Mouse (Mus musculus) neural tube, embryonic 12.5 days (tissue): Measurements from ENCODE around the gene Gtdc1. TPM values are rescaled to one million over a fixed set of nuclear protein-coding genes. Genes with fewer than 3 reads are reported as not detected.
A peak's percentile ranks its signal among the peaks of the same experiment; 100 is the strongest.

Experiments
- ATAC-seq: fragments of 200-750 bp; cut with Nextera tagmentation; 2 replicates; pipeline ENCODE4 v1.8.0; 2017; ENCODE audit warnings: low read depth, mild to moderate bottlenecking, moderate TSS enrichment, moderate library complexity; ENCODE audit not compliant: low FRiP score
- H3K27ac ChIP-seq: fragments of 300-500 bp; sonication (generic); 2 replicates; pipeline ENCODE4 v1.5.1; 2016
- H3K27me3 ChIP-seq: fragments of 300-500 bp; sonication (generic); replicated peaks from 2 replicates; pipeline ENCODE4 v1.6.1; 2016; ENCODE audit warnings: mild to moderate bottlenecking
- H3K36me3 ChIP-seq: fragments of 300-500 bp; sonication (generic); 2 replicates; pipeline ENCODE4 v1.6.1; 2016; ENCODE audit warnings: mild to moderate bottlenecking
- H3K4me1 ChIP-seq: fragments of 300-500 bp; sonication (generic); 2 replicates; pipeline ENCODE4 v1.6.1; 2016
- H3K4me2 ChIP-seq: fragments of 300-500 bp; sonication (generic); replicated peaks from 2 replicates; pipeline ENCODE4 v1.6.1; 2016; ENCODE audit warnings: mild to moderate bottlenecking
- H3K4me3 ChIP-seq: fragments of 300-500 bp; sonication (generic); 2 replicates; pipeline ENCODE4 v1.5.1; 2016
- H3K9ac ChIP-seq: fragments of 300-500 bp; sonication (generic); 2 replicates; pipeline ENCODE4 v1.6.1; 2016; ENCODE audit warnings: mild to moderate bottlenecking
- H3K9me3 ChIP-seq: fragments of 300-500 bp; sonication (generic); 2 replicates; pipeline ENCODE4 v1.6.1; 2016; ENCODE audit warnings: mild to moderate bottlenecking
- WGBS: fragments of 180-500 bp; shearing (Covaris S2); methylation state at CpG from one replicate; pipeline ENCODE4 v1.1.7; 2016; 5-methylcytosine and 5-hydroxymethylcytosine counted together
- polyA plus RNA-seq: library from polyadenylated mRNA; unstranded; fragments of >200 nt; fragmentation: Nextera tagmentation; extraction: Ambion mirVana; gene quantifications from 2 replicates; pipeline ENCODE4 v1.2.1, GENCODE M21; 2016

The Gtdc1 gene
- polyA plus RNA-seq, 1 experiment from 2014 or later: 13.9 TPM

GRCm38 (mm10) chr2:44538135-44538534 lies 389.3 kb downstream of the Gtdc1 start:
- WGBS: 27% methylated on average over 4 of the region's 4 CpGs
- no peaks in the 10 kb centered on the region for H3K9me3 ChIP-seq
- no peak overlapping the region for H3K9ac ChIP-seq
- no peaks in the 10 kb centered on the region for H3K27me3 ChIP-seq
- ATAC-seq: no peak
- no peak overlapping the region for H3K4me2 ChIP-seq
- no peaks in the 10 kb centered on the region for H3K4me1 ChIP-seq
- H3K27ac ChIP-seq: no peak overlapping the region
- no peak overlapping the region for H3K4me3 ChIP-seq
- no peaks in the 10 kb centered on the region for H3K36me3 ChIP-seq

DNA sequence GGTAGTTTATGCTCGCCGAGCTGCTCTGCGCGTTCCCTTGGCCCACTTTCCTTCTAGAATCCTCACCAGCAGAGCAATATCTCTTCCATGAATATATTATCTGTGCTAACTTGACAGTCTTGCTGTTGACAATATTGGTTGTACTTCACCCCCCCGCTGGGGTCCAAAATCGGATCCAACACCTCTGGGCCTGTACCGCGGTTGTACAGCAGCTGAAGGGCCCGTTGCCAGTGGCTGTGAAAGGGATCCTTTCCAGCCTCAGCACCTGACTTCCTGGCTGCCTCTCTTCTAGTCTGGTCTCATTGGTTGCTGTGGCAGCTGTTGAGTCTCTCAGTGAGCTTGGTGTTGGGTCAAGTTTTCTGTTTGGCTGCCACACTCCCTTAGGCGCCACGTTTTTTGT lies 391.7 kb downstream of the Gtdc1 start:
- H3K4me3 ChIP-seq: no peak overlapping the region
- no peak for ATAC-seq
- H3K9me3 ChIP-seq: no peaks in the 10 kb centered on the region
- H3K9ac ChIP-seq: no peak overlapping the region
- no peaks in the 10 kb centered on the region for H3K4me1 ChIP-seq
- H3K4me2 ChIP-seq: no peak overlapping the region
- 92% methylated on average over 11 of the region's 11 CpGs for WGBS
- no peaks in the 10 kb centered on the region for H3K27me3 ChIP-seq
- no peaks in the 10 kb centered on the region for H3K36me3 ChIP-seq
- no peak overlapping the region for H3K27ac ChIP-seq

GRCm38 (mm10) chr2:44535136-44535675 lies 392.3 kb downstream of the Gtdc1 start:
- H3K27me3 ChIP-seq: no peaks in the 10 kb centered on the region
- H3K4me3 ChIP-seq: no peak overlapping the region
- no peak for ATAC-seq
- no peak overlapping the region for H3K27ac ChIP-seq
- no peak overlapping the region for H3K9ac ChIP-seq
- H3K9me3 ChIP-seq: no peaks in the 10 kb centered on the region
- no peak overlapping the region for H3K4me2 ChIP-seq
- H3K4me1 ChIP-seq: no peaks in the 10 kb centered on the region
- WGBS: 90% methylated on average over 10 of the region's 10 CpGs
- H3K36me3 ChIP-seq: no peaks in the 10 kb centered on the region

GRCm38 (mm10) chr2:44526110-44527032 lies 401.1 kb downstream of the Gtdc1 start:
- Histone ChIP-seq H3K27ac (no peak overlapping the region), H3K4me2 (no peak overlapping the region), H3K9ac (no peak overlapping the region), H3K4me1 (peaks cover 15% of the 10 kb centered on the region), H3K36me3 (no peaks in the 10 kb centered on the region), H3K4me3 (no peak overlapping the region), H3K27me3 (no peaks in the 10 kb centered on the region), H3K9me3 (no peaks in the 10 kb centered on the region)
- 10% methylated on average over 6 of the region's 6 CpGs for WGBS
- peak; percentile 78 for ATAC-seq

DNA sequence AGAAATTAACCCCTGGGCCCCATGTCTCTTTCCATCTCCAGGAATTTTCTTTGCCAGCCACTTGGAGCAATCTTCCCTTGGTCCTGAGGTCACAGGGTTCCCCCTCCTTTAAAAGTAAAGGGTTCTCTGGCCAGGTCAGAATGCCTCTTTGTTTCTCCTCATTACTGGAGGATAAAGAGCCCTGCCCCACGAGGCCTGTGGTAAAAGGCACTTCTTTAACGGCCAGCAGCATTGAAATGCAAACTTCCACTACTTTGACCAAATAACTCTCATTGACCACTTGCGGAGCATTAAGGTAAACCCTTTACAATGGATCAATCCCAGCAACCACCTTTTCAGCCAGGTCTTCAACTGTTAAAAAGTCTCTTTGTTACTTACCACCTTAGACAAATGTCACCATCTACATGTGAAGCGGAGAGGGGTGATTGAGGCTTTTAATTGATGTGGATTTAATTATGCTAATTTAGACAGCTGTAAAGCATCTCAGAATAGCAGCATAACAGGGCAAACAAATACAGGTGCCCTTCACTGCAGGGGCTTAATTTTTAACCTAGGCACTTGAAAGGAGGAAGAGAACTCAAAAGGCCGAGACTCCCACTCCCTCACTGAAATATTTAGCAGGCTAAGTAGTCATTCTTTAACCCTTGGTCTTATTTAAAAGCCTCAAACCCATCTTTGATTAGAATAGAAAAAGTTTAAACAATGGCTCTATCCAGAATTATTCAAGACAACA lies 402.1 kb downstream of the Gtdc1 start:
- Histone ChIP-seq H3K27me3 (no peaks in the 10 kb centered on the region), H3K4me3 (no peak overlapping the region), H3K4me1 (peaks cover 15% of the 10 kb centered on the region), H3K9me3 (no peaks in the 10 kb centered on the region), H3K27ac (no peak overlapping the region), H3K9ac (no peak overlapping the region), H3K4me2 (no peak overlapping the region), H3K36me3 (no peaks in the 10 kb centered on the region)
- 13% methylated on average over 5 of the region's 5 CpGs for WGBS
- no peak for ATAC-seq

DNA sequence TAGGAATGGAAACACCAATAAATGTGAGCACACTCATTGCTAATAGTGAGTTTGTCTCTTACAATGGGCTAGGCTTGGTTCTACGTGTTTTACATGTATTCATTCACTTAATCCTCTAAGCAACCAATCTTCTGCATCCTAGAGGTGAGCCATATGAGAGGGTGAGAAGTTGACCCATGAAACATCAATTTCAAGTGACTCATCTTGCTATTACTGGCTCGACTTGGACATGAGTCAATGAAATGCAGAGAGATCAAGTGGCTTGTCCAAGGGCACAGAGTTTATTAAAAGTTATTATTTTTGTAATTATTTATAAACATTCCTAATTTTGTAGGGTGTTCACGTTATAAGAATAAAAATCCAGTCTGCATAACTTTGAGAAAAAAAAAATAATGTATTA lies 408.2 kb downstream of the Gtdc1 start:
- H3K27me3 ChIP-seq: no peaks in the 10 kb centered on the region
- H3K9me3 ChIP-seq: no peaks in the 10 kb centered on the region
- 84% methylated on average over 3 of the region's 3 CpGs for WGBS
- no peaks in the 10 kb centered on the region for H3K36me3 ChIP-seq
- ATAC-seq: no peak
- no peak overlapping the region for H3K9ac ChIP-seq
- H3K4me2 ChIP-seq: no peak overlapping the region
- no peak overlapping the region for H3K27ac ChIP-seq
- H3K4me1 ChIP-seq: no peaks in the 10 kb centered on the region
- H3K4me3 ChIP-seq: no peak overlapping the region

GRCm38 (mm10) chr2:44518085-44518484 lies 409.4 kb downstream of the Gtdc1 start:
- WGBS: 78% methylated on average over 4 of the region's 4 CpGs
- no peak overlapping the region for H3K4me2 ChIP-seq
- no peak for ATAC-seq

More at GRCm38 (mm10) chr2:44518085-44518484, 409.4 kb downstream of the Gtdc1 start:
- H3K4me3 ChIP-seq: no peak overlapping the region
- H3K36me3 ChIP-seq: no peaks in the 10 kb centered on the region
- no peaks in the 10 kb centered on the region for H3K9me3 ChIP-seq
- no peak overlapping the region for H3K27ac ChIP-seq
- H3K27me3 ChIP-seq: no peaks in the 10 kb centered on the region
- no peak overlapping the region for H3K9ac ChIP-seq
- H3K4me1 ChIP-seq: no peaks in the 10 kb centered on the region

Other genes with a start within 250 kb of the Gtdc1 start
- gene Zeb2, start 189.7 kb upstream of the Gtdc1 start, polyA plus RNA-seq: 55.6 and 58.7 TPM in 2 replicates